Comparison of ENCODE assay signal across 8 mouse cellular contexts in genomic region chr14:31494975-31495455, GRCm38 (mm10). TPM values are rescaled to one million over a fixed set of nuclear protein-coding genes. Genes with fewer than 3 reads are reported as not detected.
DNase-seq lines count a peak whose midpoint lies in the region; ATAC-seq and TF ChIP-seq lines count a peak whose summit lies in the region.

TSS of gene Mettl6 (minus strand) at chr14:31495040.

- 0% methylated on average over 49 of the region's 49 CpGs for WGBS in embryonic facial prominence, embryonic 13.5 days
- under 1% methylated on average over 49 of the region's 49 CpGs for WGBS in heart, adult 2 months
- under 1% methylated on average over 49 of the region's 49 CpGs for WGBS in limb, embryonic 13.5 days
- under 1% methylated on average over 49 of the region's 49 CpGs for WGBS in midbrain, embryonic 16.5 days

- peaks cover 7% of the 10 kb centered on the region for H3K79me2 ChIP-seq in heart, adult 2 months (replicated peaks; ENCODE audit: control insufficient read depth, insufficient read depth, low read length)

- H3K27me3 ChIP-seq in embryonic facial prominence, embryonic 13.5 days: no peaks in the 10 kb centered on the region
- no peaks in the 10 kb centered on the region for H3K27me3 ChIP-seq in heart, adult 2 months (ENCODE audit: control insufficient read depth, insufficient read depth, low read length)
- no peaks in the 10 kb centered on the region for H3K27me3 ChIP-seq in limb, embryonic 13.5 days
- no peaks in the 10 kb centered on the region for H3K27me3 ChIP-seq in midbrain, embryonic 16.5 days (ENCODE audit: control insufficient read depth, insufficient read depth, low read depth, low read length)

- TF ChIP-seq POLR2A in heart, adult 2 months (IDR thresholded peaks at IDR 0.05; ENCODE audit: insufficient read depth, low read depth, low read length): peak; percentile 82

- intact Hi-C loops in heart, adult 2 months (cut with DNase I): no loop called here

- H3K4me2 ChIP-seq in embryonic facial prominence, embryonic 13.5 days: peak within 1 kb of the TSS; percentile 94
- H3K4me2 ChIP-seq in limb, embryonic 13.5 days (replicated peaks): peak within 1 kb of the TSS; percentile 96
- peak within 1 kb of the TSS; percentile 87 for H3K4me2 ChIP-seq in midbrain, embryonic 16.5 days (ENCODE audit: low read length)

- H3K9ac ChIP-seq in embryonic facial prominence, embryonic 13.5 days: peak within 1 kb of the TSS; percentile 89
- peak within 1 kb of the TSS; percentile 88 for H3K9ac ChIP-seq in heart, adult 2 months (ENCODE audit: low read depth, low read length)
- peak within 1 kb of the TSS; percentile 93 for H3K9ac ChIP-seq in limb, embryonic 13.5 days
- H3K9ac ChIP-seq in midbrain, embryonic 16.5 days (ENCODE audit: low read depth, low read length): peak within 1 kb of the TSS; percentile 90

- no peak for TF ChIP-seq CTCF in heart, adult 2 months (IDR thresholded peaks at IDR 0.05)

- H3K4me1 ChIP-seq in embryonic facial prominence, embryonic 13.5 days: peaks cover 39% of the 10 kb centered on the region
- peaks cover 9% of the 10 kb centered on the region for H3K4me1 ChIP-seq in heart, adult 2 months (ENCODE audit: control insufficient read depth, insufficient read depth, low read length)
- H3K4me1 ChIP-seq in limb, embryonic 13.5 days: peaks cover 35% of the 10 kb centered on the region
- peaks cover 32% of the 10 kb centered on the region for H3K4me1 ChIP-seq in midbrain, embryonic 16.5 days (ENCODE audit: control insufficient read depth, insufficient read depth, low read length)

- TF ChIP-seq EP300 in heart, adult 2 months (IDR thresholded peaks at IDR 0.05; ENCODE audit: insufficient read depth, low read depth, low read length): peak; percentile 68; the same call in 1 of the 2 replicates

- DNase-seq in 3134 (ENCODE audit: extremely low read depth, insufficient read length, low spot score): peak; percentile 86
- DNase-seq in adrenal gland, postnatal 36 days: peak; percentile 95
- peak; percentile 93 for DNase-seq in heart, adult 2 months
- peak; percentile 89 to 91 for DNase-seq in kidney, adult 8-10 months
- DNase-seq in spleen, postnatal 10 days (ENCODE audit: low spot score in 2 of 2): peak; percentile 83 to 92

- H3K27ac ChIP-seq in embryonic facial prominence, embryonic 13.5 days: peak within 1 kb of the TSS; percentile 93
- peak within 1 kb of the TSS; percentile 87 for H3K27ac ChIP-seq in heart, adult 2 months
- peak within 1 kb of the TSS; percentile 94 for H3K27ac ChIP-seq in limb, embryonic 13.5 days
- peak within 1 kb of the TSS; percentile 79 for H3K27ac ChIP-seq in midbrain, embryonic 16.5 days (ENCODE audit: low read length)

- H3K36me3 ChIP-seq in embryonic facial prominence, embryonic 13.5 days: peaks cover 48% of the 10 kb centered on the region
- peaks cover 4% of the 10 kb centered on the region for H3K36me3 ChIP-seq in heart, adult 2 months (ENCODE audit: control insufficient read depth, insufficient read depth, low read length)
- peaks cover 38% of the 10 kb centered on the region for H3K36me3 ChIP-seq in limb, embryonic 13.5 days
- peaks cover 7% of the 10 kb centered on the region; the same call in 1 of the 2 replicates for H3K36me3 ChIP-seq in midbrain, embryonic 16.5 days (ENCODE audit: control insufficient read depth, insufficient read depth, low read length)

- H3K4me3 ChIP-seq in embryonic facial prominence, embryonic 13.5 days: peak within 1 kb of the TSS; percentile 94
- H3K4me3 ChIP-seq in heart, adult 2 months: peak within 1 kb of the TSS; percentile 91
- H3K4me3 ChIP-seq in limb, embryonic 13.5 days: peak within 1 kb of the TSS; percentile 94
- peak within 1 kb of the TSS; percentile 94 for H3K4me3 ChIP-seq in midbrain, embryonic 16.5 days (ENCODE audit: low read depth, low read length)

- ATAC-seq in embryonic facial prominence, embryonic 13.5 days (ENCODE audit: insufficient number of reproducible peaks, insufficient read depth, low FRiP score, low TSS enrichment, low read depth): peak; percentile 89
- peak; percentile 92 for ATAC-seq in limb, embryonic 13.5 days (ENCODE audit: low FRiP score, low read depth)
- peak; percentile 97 for ATAC-seq in midbrain, embryonic 16.5 days

- no peaks in the 10 kb centered on the region for H3K9me3 ChIP-seq in embryonic facial prominence, embryonic 13.5 days
- H3K9me3 ChIP-seq in limb, embryonic 13.5 days: no peaks in the 10 kb centered on the region
- H3K9me3 ChIP-seq in midbrain, embryonic 16.5 days (replicated peaks; ENCODE audit: control insufficient read depth, low read length, poor library complexity, severe bottlenecking): no peaks in the 10 kb centered on the region

RNA-seq across cellular contexts. Expression of gene Mettl6, which starts in this region (rescaled TPM):
- 10 to 100 TPM; 20.4 to 21.3 TPM for total RNA-seq in adrenal gland, postnatal 36 days (2021)
- 73.8 and 81.4 TPM in 2 replicates for polyA plus RNA-seq in embryonic facial prominence, embryonic 13.5 days (2015; fragmentation: Nextera tagmentation; extraction: Ambion mirVana)
- 1 to 10 TPM; 9.5 to 9.9 TPM for total RNA-seq in heart, adult 2 months (2021)
- polyA plus RNA-seq in heart, adult 2 months (2012; rRNA removed): 4.2 and 7.2 TPM in 2 replicates
- 81.7 and 83.7 TPM in 2 replicates for polyA plus RNA-seq in limb, embryonic 13.5 days (2015; fragmentation: Nextera tagmentation; extraction: Ambion mirVana)
- polyA plus RNA-seq in midbrain, embryonic 16.5 days (2015; fragmentation: Nextera tagmentation; extraction: Ambion mirVana): 43.1 and 48.3 TPM in 2 replicates

Comparison
In these comparisons a context has a peak if more than half of its experiments do, and no peak if none do; other contexts are left out.
1. Peak in every context shown above with its lines: DNase-seq, ATAC-seq, H3K4me3 ChIP-seq and H3K27ac ChIP-seq.